Mouse (Mus musculus): ENCODE data around the gene Ifitm5. TPM values are rescaled to one million over a fixed set of nuclear protein-coding genes. Genes with fewer than 3 reads are reported as not detected.

Ifitm5 gene
- total RNA-seq, 2 experiments from 2014 or later, result 0.47 to 0.59 TPM

DNA sequence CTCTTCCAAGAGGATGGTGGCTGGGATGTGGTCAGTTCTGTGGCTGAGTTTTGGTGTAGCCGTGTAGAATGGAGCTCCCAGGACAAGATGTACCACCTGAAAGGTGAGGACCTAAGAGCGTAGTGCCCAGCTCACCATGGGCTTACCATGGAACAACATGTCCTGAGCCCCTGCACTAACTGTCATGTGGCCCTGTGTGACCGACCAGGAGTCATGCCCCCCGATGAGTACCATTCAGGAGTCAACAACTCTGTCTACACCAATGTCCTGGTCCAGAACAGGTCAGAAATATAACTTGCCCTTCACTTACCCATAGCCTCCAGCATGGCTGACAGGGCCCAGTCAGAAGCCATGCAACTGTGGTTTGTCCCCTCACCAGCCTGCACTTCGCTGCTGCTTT is 4.8 kb downstream of the Ifitm5 start:
- DNase-seq (ENCODE audit: low spot score), result no peak
- intact Hi-C loops (cut with DNase I), result no loop called here

DNA sequence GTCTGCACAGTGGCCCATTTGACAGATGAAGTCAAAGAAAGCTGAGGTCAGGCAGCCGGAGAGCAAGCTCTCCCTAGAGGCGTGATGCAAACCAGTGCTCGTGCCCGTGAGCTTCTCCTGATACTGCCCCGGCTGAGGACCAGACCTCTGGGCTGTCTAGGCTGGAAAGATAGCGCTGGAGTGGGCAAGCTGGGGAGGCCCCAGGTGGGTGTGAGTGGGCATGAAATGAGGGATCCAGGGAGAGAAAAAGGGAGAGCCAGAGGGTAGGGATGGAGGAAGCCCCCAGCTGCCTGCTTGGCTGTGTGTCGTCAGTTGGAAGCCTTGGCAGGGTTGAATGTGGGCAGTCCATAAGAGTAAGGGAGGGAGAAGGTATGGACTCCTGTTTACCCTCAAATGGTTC is 5.9 kb downstream of the Ifitm5 start:
- no peak for DNase-seq (ENCODE audit: low spot score)
- intact Hi-C loops (cut with DNase I), result no loop called here

DNA sequence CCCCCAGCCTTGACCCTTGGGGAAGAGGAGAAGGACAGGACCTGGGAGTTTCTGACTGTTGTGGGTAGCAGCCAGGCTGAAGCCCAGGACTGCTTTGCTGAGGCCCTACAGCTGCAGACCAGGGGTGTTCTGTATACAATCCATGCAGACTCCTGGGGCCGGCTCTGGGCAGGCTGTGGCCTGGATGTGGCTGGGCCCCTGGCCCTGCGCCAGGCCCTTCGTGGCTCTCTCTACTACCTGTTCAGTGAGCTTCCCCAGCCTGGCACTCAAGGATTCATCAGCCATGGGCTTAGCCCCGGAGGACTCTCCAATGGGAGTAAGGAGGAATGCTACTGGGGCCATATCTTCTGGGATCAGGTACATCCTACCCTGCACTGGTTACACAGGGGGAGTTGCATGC is 6.7 kb downstream of the Ifitm5 start:
- DNase-seq (ENCODE audit: low spot score), result no peak
- intact Hi-C loops (cut with DNase I), result no loop called here

DNA sequence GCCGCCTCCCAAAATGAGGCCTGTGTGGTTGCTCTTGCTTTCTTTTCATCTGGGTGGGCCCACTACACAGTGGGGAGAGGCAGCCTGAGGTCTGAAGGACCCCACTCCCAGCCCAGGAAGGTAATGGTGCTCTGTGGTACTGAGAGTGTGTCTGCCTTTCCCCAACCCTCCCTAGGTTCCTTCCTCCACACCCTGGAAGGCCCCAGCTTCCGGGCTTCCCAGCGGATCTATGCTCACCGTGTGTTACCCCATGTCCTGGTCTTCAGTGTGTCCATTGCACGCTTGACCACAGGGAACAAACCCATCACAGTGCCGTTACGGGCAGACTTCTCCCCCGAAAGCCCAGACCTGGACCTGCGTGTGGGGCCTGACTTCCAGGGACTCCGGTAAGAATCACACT is 7.3 kb downstream of the Ifitm5 start:
- intact Hi-C loops (cut with DNase I), result no loop called here
- no peak for DNase-seq (ENCODE audit: low spot score)

DNA sequence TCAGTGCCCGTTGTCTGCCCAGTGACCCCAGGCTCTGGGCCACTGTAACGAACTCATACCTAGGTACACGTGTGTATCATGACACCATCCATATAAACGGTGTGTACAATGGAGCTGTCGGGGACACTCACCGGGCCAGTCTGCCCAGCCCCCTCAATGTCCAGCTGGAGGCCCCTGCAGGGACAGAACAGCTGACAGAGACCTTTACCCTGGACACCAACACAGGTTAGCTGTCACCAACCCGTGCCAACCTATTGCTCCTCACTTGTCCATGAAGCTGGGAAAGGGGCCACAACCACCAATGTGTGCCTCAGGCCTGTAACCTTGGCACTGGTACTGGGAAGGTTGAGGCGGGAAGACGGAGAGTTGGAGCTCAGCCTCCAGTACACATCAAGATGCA is 7.8 kb downstream of the Ifitm5 start:
- intact Hi-C loops (cut with DNase I), result no loop called here
- no peak for DNase-seq (ENCODE audit: low spot score)

DNA sequence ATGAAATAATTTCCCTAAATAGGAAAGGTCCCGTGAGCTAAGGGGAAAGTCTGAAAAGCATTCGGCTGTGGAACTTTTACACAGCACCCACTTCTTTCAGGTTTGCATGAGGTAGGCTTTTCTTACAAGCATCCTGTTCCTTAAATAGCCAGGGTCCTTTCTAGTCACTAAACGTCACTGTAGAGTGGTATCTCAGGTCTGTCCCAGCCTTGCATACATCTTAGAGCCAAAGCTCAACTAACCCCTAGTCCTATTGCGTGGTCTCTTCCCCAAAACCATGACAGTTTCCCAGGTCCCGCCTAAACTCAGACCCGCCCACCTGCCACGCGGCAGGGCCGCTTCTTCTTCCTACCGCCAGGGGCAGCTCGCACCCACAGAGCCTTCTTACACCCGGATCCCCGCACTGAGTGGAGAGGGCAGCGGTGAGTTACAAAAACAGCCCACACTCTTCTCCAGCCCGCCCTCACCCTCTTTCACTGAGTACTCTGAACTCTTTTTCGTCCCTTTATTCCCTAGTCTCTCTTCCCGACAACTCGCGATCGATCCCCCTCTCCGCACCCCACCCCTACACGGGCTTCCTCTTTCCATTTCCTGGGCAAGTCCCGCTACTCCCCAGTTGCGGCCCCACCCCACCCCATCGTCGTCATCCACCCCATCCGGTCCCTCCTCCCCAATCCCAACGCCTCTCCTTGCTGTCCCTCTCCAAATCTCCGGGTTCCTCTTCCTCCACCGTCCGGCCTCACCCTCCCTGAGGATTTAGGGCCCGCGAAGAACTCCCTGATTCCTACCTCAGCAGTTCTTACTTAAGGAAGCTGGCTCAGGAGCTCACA is 8.7 kb downstream of the Ifitm5 start, which contains the start of gene Pgghg:
Pgghg (plus strand) TSS at position 170 of the 830 bp plus-strand sequence.
- intact Hi-C loops (cut with DNase I), result no loop called here
- peak; percentile 88 for DNase-seq (ENCODE audit: low spot score)

DNA sequence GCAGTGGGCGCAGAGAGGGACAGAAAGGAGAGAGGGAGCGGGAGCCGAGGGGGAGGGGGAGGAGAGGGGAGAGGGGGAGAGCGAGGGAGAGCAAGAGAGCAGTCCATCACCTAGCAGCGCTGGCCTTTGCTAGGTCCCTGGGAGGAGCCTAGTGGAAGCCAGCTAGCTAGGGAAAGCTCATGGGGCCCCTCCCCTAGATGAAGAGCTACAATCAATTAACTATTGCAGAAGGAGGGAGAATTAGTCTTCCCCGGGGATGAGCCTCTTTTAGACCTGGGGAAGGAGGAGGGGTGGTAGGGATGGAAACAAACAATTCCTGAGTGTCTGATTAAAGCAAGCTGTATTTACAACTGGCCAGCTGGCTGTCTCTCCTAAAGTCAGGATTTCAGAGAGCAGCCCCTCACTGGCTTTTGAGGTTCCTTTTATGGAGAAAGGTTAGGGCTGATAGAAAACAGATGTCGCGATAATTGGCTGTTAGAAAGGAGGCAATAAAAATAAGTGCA is 10.4 kb downstream of the Ifitm5 start:
- no peak for DNase-seq (ENCODE audit: low spot score)
- intact Hi-C loops (cut with DNase I), result no loop called here

DNA sequence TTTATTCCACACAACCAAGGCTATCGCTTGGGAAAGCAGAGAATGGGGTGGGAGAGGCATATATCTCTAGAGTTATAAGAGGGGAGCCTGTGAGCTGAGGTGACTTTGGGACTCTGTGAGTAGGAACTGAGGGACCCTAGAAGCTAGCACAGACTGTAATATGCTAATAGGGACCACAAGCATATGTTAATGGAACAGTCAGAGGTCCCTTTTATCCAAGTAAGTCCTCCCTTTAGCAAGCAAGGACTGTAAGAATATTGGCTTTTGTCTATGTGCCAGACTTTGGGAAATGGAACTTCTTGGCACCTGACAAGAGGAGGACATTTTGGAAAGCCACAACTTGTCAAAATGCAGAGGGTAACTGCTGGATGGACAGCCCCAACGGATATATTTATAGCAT is 11.2 kb downstream of the Ifitm5 start:
- intact Hi-C loops (cut with DNase I), result no loop called here
- DNase-seq (ENCODE audit: low spot score), result no peak

DNA sequence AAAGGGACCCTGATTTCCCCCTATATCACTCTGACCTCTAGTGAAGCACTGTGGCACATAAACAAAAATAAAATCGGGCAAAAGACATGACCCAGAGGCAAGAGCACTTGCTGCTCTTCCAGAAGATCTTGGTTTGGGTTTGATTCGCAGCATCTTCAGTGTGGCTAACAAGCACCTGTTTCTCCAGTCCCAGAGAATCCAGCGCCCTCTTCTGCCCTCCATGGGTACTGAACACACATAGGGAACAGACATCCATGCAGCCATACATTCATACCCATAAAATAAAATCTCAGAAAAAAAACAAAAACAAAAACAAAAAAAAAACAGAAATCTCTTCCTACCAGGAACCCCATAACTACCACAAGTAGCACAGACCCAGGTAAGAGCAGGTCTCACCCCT is 11.7 kb downstream of the Ifitm5 start:
- intact Hi-C loops (cut with DNase I), result no loop called here
- DNase-seq (ENCODE audit: low spot score), result no peak

DNA sequence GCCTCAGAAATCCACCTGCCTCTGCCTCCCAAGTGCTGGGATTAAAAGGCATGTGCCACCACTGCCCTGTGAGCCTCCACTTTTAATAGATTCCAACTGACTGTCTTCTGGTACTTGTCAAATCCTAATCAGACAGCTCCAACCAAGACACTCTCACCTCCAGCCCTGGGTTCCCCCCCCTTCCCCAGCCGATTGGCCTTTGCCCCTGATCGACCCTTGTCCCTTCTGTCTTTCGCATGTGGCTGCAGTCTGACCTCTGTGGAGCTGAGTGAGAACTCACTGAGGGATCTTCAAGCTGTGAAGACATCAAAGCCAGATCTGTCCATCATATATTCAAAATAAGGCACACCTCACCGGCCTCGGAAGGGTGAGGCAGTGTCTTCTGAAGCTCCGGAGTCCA is 22.9 kb downstream of the Ifitm5 start:
- intact Hi-C loops (cut with DNase I), result no loop called here
- DNase-seq (ENCODE audit: low spot score), result no peak

DNA sequence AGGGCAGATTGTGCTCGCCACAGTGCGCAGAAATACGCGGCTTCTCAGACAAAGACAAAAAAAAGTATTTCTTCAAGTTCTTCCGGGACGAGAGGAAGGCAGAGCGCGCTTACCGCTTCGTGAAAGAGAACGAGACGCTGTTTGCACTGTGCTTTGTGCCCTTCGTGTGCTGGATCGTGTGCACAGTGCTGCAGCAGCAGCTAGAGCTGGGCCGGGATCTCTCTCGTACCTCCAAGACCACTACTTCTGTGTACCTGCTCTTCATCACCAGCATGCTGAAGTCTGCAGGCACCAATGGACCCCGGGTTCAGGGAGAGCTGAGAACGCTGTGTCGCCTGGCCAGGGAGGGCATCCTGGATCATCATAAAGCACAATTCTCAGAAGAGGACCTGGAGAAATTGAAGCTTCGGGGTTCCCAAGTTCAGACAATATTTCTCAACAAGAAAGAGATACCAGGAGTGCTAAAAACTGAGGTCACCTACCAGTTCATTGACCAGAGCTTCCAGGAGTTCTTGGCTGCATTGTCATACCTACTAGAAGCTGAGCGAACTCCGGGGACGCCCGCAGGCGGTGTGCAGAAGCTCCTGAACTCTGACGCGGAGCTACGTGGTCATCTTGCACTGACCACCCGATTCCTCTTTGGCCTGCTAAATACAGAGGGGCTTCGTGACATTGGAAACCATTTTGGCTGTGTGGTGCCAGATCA is 26.9 kb downstream of the Ifitm5 start:
- intact Hi-C loops (cut with DNase I), result no loop called here
- DNase-seq (ENCODE audit: low spot score), result no peak

DNA sequence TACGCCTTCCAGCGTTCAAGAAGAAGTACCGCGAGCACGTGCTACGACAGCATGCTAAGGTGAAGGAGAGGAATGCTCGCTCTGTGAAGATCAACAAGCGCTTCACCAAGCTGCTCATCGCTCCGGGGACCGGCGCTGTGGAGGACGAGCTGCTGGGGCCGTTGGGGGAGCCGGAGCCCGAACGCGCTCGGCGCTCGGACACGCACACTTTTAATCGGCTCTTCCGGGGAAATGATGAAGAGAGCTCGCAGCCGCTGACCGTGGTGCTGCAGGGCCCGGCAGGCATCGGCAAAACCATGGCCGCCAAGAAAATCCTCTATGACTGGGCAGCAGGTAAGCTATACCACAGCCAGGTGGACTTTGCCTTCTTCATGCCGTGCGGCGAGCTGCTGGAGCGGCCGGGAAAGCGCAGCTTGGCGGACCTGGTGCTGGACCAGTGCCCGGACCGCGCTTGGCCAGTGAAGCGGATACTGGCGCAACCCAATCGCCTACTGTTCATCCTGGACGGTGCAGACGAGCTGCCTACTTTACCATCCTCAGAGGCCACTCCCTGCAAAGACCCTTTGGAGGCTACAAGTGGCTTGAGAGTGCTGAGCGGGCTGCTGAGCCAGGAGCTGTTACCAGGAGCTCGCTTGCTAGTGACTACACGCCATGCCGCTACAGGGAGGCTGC is 27.6 kb downstream of the Ifitm5 start:
- intact Hi-C loops (cut with DNase I), result no loop called here
- no peak for DNase-seq (ENCODE audit: low spot score)

DNA sequence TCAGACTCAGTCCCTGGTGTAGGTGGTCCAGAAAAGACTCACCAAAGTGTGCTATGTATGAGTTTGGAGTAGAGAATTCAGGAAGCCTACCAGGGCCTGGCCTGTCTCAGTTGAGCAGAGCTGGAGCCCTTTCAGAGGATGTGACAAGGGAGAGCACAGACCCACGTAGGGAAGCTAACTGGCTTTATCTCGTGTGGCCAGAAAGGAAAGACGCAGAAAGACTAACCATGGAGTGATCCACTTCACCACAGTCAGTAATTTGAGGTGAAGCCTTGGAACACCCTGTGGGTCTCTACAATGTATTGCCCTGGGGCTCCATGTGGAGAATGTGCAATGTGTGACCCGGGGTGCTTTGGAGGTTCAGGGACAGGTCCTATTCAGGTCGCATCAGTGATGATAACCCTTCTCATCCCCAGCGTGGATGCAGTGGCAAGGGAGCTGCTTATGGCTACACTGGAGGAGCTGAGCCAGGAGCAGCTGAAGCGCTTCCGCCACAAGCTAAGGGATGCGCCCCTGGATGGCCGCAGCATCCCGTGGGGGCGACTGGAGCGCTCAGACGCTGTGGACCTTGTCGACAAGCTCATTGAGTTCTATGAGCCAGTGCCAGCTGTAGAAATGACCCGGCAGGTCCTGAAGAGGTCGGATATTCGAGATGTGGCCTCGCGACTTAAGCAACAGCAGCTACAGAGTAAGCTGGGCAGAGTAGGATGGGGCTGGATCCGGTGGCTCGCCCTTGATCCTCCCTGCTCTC is 28.7 kb downstream of the Ifitm5 start:
- intact Hi-C loops (cut with DNase I), result no loop called here
- DNase-seq (ENCODE audit: low spot score), result no peak

DNA sequence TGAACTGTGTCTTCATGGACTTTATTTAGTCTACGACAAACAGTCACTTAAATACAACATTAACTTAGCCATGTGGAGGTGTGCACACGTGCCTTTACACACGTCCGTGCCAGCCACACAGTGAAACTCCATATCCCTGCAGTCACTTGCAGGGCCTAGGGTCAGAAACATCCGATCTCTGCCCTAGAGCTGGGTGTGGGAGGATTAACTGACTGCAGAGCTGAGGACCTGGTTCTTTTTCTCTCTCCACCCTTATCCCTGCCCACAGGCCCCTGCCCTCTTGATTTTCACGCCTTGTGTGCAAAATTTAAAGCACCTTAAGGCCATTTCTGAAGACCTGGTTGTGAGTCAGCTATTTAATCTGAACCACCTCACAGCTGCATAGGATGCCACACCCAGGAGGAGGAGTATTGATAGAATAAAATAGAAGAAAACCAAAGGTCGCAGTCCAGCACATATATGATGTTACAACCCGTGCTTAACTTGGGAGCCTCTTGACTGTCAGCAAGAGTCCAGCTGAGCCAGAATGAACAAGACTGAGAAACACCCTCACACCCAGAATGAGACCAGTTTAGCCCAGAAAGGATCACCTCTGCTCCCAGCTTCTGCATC is 29.6 kb downstream of the Ifitm5 start, which contains the start of gene Nlrp6:
Nlrp6 (plus strand) TSS at position 485 of the 612 bp plus-strand sequence.
- intact Hi-C loops (cut with DNase I), result no loop called here
- no peak for DNase-seq (ENCODE audit: low spot score)

DNA sequence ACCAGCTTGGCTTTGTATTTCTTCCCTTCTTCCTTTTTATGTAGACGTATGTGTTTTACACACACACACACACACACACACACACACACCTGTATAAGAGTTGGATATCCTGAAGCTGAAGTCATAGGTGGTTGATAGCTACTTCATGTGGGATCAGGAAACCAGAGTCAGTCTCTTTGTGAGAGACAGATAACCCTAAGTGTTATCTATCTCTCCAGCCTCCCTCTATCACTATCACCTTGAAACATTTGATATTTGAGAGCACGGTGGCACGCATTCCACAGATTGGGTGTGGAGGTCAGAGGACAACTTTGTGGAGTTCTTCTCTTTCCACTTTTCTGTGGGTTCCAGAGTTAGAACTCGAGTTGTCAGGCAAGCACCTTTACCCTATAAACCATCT is 30.2 kb downstream of the Ifitm5 start:
- intact Hi-C loops (cut with DNase I), result no loop called here
- no peak for DNase-seq (ENCODE audit: low spot score)

DNA sequence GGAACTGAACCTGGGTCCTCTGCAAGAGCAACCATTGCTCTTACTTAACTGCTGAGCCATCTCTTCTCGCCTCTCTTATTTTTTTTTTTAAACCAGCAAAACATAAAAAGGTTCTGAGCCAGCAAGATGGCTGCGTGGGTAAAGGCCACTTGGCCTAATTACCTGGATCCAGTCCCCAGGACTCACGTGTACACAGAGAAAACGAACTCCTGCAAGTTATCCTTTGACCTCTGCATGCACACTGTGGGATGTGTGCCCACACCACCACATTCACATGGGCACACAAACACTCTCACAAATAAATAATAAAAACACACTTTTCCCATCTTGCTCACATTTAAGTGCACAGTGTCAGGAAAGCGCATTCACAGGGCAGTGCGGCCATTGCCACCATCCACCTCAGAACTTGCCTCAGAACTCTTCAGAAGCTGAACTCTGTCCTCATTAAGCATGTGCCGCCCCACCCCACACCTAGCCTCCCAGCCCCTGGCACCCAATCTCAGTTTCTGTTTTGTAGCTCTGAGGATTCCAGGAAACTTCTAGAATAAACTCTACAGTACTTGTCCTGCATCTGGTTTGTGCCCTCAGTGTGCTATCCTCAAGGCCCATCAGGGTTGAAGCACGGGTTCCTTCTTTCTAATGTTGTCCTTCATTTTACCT is 35.9 kb downstream of the Ifitm5 start:
- intact Hi-C loops (cut with DNase I), result no loop called here
- no peak for DNase-seq (ENCODE audit: low spot score)

DNA sequence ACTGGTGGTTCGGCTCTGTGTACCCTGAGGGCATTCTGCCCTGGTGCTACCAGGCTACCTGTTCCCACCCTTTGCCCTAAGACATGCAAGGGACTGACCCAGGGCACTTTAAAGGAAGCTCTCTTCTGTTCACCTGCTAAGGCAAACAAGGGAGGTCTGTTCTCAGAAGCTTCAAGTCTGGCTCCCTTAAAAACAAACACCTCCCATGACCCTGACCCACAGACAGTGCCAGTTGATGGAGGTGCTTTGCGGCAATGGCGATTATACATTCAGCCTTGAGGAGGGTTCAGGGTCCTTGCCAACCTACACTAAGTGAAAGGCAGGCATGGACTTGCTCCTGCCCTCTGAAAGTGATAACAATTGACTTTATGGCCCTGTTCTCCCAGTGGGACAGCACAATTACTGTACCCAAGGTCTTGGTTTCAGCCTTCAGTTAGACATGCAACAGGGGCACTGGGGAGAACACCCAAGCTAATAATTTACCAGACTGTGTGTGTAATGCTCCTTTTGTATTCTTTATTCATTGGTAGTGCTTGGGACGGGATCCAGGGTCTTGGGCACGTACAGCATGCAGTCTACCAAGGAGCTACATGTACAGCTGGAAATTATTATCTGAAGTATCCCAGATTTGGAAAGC is 37.1 kb downstream of the Ifitm5 start:
- intact Hi-C loops (cut with DNase I), result no loop called here
- no peak for DNase-seq (ENCODE audit: low spot score)

DNA sequence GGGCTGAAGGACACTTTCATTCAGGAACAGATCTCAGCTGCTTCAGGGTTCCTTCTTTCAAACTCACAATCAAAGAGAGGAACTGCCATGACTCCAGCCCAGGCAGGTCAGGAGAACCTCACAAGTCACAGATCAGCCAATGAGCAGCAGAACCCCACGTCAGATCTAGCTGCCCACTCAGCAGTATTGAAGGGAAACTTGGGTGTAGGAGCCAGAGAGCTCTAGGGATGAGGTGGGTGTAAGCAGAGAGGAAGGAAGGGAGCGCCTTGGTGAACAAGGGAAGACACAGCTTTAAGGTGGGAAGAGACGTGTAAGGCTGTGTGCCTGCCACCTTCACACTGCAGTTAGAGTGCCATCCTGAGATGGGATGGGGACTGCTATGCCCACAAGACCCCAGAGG is 37.8 kb downstream of the Ifitm5 start:
- intact Hi-C loops (cut with DNase I), result no loop called here
- no peak for DNase-seq (ENCODE audit: low spot score)

Measured in heart, postnatal 25 days (tissue).